Mouse (Mus musculus): ENCODE data around the gene Hist1h2ap. TPM values are rescaled to one million over a fixed set of nuclear protein-coding genes. Genes with fewer than 3 reads are reported as not detected.
"Not testable (repeated sequence)": the region's sequence is repeated elsewhere in the genome, so short reads cannot be mapped to it uniquely, and the experiment has no call there.

The Hist1h2ap gene
- total RNA-seq, 2 experiments from 2014 or later: 21.9 to 30.1 TPM

- DNase-seq (ENCODE audit: low spot score); intact Hi-C loops (cut with DNase I): not testable (repeated sequence)
These were observed 21.2 kb downstream of the Hist1h2ap start for GRCm38 (mm10) chr13:21812092-21812491.

GRCm38 (mm10) chr13:21811539-21811938, 21.8 kb downstream of the Hist1h2ap start, which contains the start of gene Hist1h4m:
Gene Hist1h4m, plus strand, starts transcription at chr13:21811746.
- peak; percentile 16 for DNase-seq (ENCODE audit: low spot score)
- intact Hi-C loops (cut with DNase I): not testable (repeated sequence)

- DNase-seq (ENCODE audit: low spot score); intact Hi-C loops (cut with DNase I): not testable (repeated sequence)
These were observed 22.2 kb downstream of the Hist1h2ap start for GRCm38 (mm10) chr13:21811074-21811473.

GRCm38 (mm10) chr13:21810073-21810472, 23.2 kb downstream of the Hist1h2ap start, which contains the start of the genes Hist1h2bq and Hist1h2ao:
Gene Hist1h2bq, minus strand, starts transcription at chr13:21810197.
Gene Hist1h2ao, plus strand, starts transcription at chr13:21810465.
- DNase-seq (ENCODE audit: low spot score); intact Hi-C loops (cut with DNase I): not testable (repeated sequence)

- intact Hi-C loops (cut with DNase I): not testable (repeated sequence)
These were observed 30.2 kb downstream of the Hist1h2ap start for GRCm38 (mm10) chr13:21803058-21803457.

GRCm38 (mm10) chr13:21797163-21797562, 36.1 kb downstream of the Hist1h2ap start:
- intact Hi-C loops (cut with DNase I); DNase-seq (ENCODE audit: low spot score): not testable (repeated sequence)

More at GRCm38 (mm10) chr13:21803058-21803457, 30.2 kb downstream of the Hist1h2ap start:
- not testable (repeated sequence) for DNase-seq (ENCODE audit: low spot score)

GRCm38 (mm10) chr13:21795584-21795983, 37.7 kb downstream of the Hist1h2ap start:
- DNase-seq (ENCODE audit: low spot score): no peak
- intact Hi-C loops (cut with DNase I): no loop called here

- intact Hi-C loops (cut with DNase I): no loop called here
- no peak for DNase-seq (ENCODE audit: low spot score)
These were observed 42.6 kb downstream of the Hist1h2ap start for GRCm38 (mm10) chr13:21790601-21791283.

- intact Hi-C loops (cut with DNase I): no loop called here
These were observed 43.4 kb downstream of the Hist1h2ap start for GRCm38 (mm10) chr13:21789925-21790324.

GRCm38 (mm10) chr13:21787760-21788593, 45.3 kb downstream of the Hist1h2ap start:
- no peak for DNase-seq (ENCODE audit: low spot score)
- intact Hi-C loops (cut with DNase I): no loop called here

More at GRCm38 (mm10) chr13:21789925-21790324, 43.4 kb downstream of the Hist1h2ap start:
- DNase-seq (ENCODE audit: low spot score): no peak

- peak; percentile 81 for DNase-seq (ENCODE audit: low spot score)
- intact Hi-C loops (cut with DNase I): not testable (repeated sequence)
These were observed 46.2 kb downstream of the Hist1h2ap start, which contains the start of the genes Hist1h2an and Hist1h2bp for GRCm38 (mm10) chr13:21786899-21787629. Gene Hist1h2an, minus strand, starts transcription at chr13:21787218. Gene Hist1h2bp, plus strand, starts transcription at chr13:21787461.

- DNase-seq (ENCODE audit: low spot score): no peak
- intact Hi-C loops (cut with DNase I): no loop called here
These were observed 47.0 kb downstream of the Hist1h2ap start for GRCm38 (mm10) chr13:21786189-21786898.

GRCm38 (mm10) chr13:21784311-21784710, 49.0 kb downstream of the Hist1h2ap start:
- no peak for DNase-seq (ENCODE audit: low spot score)
- intact Hi-C loops (cut with DNase I): no loop called here

GRCm38 (mm10) chr13:21783734-21784161, 49.6 kb downstream of the Hist1h2ap start:
- intact Hi-C loops (cut with DNase I): no loop called here
- no peak for DNase-seq (ENCODE audit: low spot score)

- DNase-seq (ENCODE audit: low spot score): peak; percentile 45
- intact Hi-C loops (cut with DNase I): no loop called here
These were observed 50.1 kb downstream of the Hist1h2ap start, which contains the start of gene Hist1h3i for GRCm38 (mm10) chr13:21783255-21783617. Gene Hist1h3i, minus strand, starts transcription at chr13:21783370.
